Mouse (Mus musculus) brain, embryonic 14.5 days (tissue): ENCODE results near the gene Elp1. TPM values are rescaled to one million over a fixed set of nuclear protein-coding genes. Genes with fewer than 3 reads are reported as not detected.
A peak's percentile ranks its signal among the peaks of the same experiment; 100 is the strongest.

Source experiments
- DNase-seq: peaks from one replicate; pipeline ENCODE4 v3.0.0-alpha.2; 2011; ENCODE audit warnings: low read depth
- CTCF ChIP-seq: fragments of 200-500 bp; IDR thresholded peaks from 2 replicates; pipeline ENCODE4 v1.5.1; 2012; ENCODE audit warnings: inconsistent platforms, mild to moderate bottlenecking, moderate library complexity, borderline replicate concordance; ENCODE audit not compliant: insufficient read depth, insufficient read length; ENCODE audit errors: extremely low read depth
- POLR2A ChIP-seq: fragments of 200-500 bp; IDR thresholded peaks from 2 replicates; pipeline ENCODE4 v1.6.1; 2012; ENCODE audit warnings: mild to moderate bottlenecking, inconsistent platforms, borderline replicate concordance; ENCODE audit not compliant: poor library complexity, insufficient read depth, insufficient read length, severe bottlenecking; ENCODE audit errors: extremely low read depth
- polyA plus RNA-seq: library from polyadenylated mRNA; depleted of rRNA; stranded (reverse); fragments of >200 nt; gene quantifications from 2 replicates; pipeline ENCODE4 v1.2.3, GENCODE M21; 2012; rRNA removed

The Elp1 gene
- polyA plus RNA-seq, 1 experiment = 82.1 TPM

DNA sequence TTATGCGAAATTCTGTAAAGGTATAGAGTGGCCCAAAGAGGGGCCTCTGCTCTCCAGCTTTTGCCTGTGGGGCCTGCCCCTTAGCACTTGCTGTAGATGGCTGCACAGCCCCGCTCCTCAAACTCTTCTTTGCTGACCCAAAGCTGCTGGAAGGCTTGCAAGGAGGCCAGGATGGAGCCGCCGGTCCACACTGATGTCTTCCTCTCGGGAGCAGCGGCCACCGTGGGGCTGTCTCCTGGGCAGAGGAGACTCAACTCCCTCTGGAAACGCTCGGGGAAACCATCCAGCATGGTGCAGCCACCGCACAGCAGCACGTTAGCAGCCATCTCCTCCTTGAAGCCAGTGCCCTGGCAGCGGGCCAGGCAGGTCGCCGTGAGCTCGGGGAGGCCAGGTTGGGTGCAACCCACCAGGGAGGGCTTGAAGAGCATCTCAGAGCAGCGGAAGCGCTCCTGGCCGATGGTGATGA, 62.1 kb downstream of the Elp1 start, which contains the start of gene Gm26657:
Gene Gm26657, plus strand, starts transcription at position 51 of the 466 bp plus-strand sequence.
- DNase-seq = no peak
- no peak for TF ChIP-seq CTCF

DNA sequence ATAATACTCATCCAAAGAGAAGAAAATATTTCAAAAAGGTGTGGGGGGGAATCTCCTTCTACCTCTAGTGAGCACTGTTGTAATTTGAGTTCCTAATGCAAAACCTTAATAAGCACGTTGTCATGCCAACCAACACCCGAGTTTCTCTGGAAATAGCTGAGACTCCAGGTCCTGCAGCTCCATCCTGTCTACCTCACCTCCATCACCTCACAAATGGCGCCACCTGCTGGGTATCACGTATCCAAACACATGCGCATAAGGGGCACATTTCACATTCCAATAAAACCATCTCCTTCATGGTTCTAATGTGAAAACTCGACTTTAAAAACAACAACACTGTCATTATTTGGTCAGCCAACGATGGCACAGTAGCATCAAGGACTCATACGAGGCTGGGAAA, 76.3 kb downstream of the Elp1 start:
- TF ChIP-seq POLR2A = no peak
- TF ChIP-seq CTCF = peak; percentile 8; the same call in 1 of the 2 replicates
- DNase-seq = peak; percentile 19

DNA sequence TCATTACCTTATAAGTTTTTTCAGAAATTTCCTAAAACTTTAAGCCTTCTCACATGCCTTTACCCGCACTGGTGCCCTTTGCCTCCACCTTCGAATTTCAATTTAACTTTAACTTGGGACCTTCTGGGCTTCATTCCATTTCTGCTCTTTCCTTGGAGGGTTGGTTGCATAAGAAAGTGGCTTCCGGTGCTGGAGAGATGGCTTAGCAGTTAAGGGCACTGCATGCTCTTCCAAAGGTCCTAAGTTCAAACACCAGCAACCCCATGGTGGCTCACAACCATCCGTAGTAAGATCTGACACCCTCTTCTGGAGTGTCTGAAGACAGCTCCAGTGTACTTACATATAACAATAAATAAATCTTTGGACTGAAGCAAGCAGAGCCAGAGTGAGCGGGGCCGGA, 78.9 kb downstream of the Elp1 start:
- TF ChIP-seq POLR2A (no peak), CTCF (no peak)
- no peak for DNase-seq

DNA sequence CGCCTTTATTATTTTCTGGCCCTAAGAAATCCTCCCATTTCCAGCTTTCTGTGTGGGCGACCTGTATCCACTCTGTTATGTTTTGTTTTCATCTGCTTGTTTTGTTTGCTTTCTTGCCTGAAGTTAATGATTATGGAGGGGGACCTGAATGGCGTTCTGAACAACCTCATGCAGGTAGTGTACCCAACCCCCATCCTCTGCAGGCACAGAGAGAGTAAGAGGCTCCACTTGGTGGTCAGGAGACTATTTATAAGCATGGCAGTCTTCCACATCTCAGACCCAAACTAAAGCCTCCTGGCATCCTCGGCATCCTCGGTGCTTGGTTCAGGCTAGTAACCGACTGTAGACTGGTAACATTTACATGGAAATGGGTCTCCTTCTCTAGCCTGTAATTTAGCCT, 79.8 kb downstream of the Elp1 start:
- no peak for TF ChIP-seq POLR2A
- TF ChIP-seq CTCF = no peak
- no peak for DNase-seq

DNA sequence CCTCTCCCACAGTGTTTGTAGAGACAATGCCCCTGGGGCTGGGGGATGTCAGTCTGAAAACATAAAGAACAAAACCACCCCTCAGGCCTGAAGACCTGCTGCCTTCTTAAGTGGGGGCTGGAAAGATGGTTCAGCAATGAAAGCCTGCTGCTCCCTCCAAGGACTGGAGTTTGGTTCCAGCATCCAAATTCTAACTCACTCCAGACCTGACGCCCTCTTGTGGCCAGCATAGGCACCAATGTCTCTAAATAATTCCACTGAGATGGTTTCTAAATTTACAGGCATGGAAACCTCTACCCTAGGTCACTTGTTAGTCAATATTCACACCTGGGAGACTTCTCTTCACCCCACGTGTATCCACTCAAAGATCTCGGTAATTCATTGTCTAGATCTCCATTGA, 80.7 kb downstream of the Elp1 start:
- peak; percentile 30 for DNase-seq
- TF ChIP-seq POLR2A (no peak), CTCF (peak; percentile 62; the same call in 1 of the 2 replicates)

DNA sequence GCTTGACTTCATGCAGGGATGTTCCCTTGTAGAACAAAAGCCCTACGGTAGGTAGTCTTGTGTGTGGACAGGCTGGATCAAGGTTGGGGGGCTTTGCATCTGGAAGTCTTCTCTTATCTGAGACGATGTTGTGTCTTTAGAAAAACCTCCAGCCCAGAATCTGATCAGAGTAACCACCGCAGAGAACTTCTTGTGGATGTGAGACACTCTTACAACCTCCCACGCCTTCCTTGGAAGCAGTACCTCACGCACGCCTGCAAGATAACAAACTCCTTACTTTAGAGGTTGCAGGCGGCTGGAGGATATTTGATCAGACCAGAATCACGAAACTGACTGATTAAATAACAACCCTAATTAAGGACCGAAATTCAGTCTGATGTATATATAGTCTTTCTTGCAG, 81.7 kb downstream of the Elp1 start:
- no peak for DNase-seq

DNA sequence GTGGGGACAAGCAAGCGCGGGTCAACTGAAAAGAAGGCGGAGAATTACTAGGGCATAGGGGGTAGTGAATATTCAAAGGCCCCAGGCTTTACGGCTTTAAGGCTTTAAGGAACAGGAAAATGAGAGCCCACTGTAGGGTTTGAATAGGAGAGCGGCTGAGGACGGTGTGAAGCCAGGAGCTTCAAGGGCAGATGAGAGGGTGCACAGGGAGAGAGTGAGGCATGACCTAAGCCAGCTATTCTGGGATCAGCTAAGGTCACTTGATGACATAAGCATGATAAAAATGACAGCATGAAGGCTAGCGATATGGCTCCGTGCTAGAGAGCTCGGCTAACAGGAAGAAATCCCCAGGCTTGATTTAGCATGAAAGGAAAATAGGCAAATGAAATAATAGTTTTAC, 82.7 kb downstream of the Elp1 start:
- TF ChIP-seq CTCF = no peak
- TF ChIP-seq POLR2A = no peak
- no peak for DNase-seq

More for the DNA sequence above, 81.7 kb downstream of the Elp1 start:
- TF ChIP-seq POLR2A (no peak), CTCF (no peak)

DNA sequence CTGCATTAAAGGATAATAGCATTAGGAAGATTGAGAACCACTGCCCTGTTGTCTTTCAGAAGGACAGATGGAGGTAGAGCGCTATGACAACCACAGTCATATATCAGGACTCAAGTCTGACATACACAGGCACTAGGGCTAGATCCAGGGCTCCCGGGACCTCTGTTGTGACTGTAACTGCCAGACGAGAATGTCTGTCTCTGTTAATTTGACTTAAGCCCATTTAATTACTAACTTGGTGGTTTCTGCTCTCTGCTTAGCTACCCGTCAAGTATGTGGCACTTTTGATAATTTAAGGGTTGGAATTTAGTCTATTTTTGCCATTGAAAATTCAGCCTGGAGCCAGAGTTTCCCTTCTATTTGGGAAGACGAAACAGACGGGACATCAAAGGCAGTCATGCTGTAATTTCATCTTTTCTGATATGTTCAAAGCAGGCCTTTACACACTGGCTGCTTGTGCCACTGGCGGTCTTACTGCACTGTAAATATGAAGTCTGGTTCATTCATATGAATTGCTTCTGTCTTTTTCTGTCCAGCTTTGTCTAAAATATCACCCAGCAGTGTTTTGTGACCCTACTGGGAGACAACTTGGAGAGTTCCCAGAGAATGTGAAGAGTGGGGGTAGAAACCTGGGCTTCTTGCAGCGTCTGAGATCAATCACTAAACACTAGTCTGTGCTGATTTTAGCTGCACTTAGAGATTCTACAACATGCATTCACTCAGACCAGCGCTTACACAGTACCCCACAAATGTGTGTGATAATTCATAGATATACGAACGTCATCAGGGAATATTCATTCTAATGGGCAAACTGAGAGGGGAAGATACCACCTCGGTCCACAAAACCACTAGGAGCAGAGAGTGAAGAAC, 83.3 kb downstream of the Elp1 start:
- peak; percentile 25 for DNase-seq
- TF ChIP-seq CTCF (no peak), POLR2A (no peak)

DNA sequence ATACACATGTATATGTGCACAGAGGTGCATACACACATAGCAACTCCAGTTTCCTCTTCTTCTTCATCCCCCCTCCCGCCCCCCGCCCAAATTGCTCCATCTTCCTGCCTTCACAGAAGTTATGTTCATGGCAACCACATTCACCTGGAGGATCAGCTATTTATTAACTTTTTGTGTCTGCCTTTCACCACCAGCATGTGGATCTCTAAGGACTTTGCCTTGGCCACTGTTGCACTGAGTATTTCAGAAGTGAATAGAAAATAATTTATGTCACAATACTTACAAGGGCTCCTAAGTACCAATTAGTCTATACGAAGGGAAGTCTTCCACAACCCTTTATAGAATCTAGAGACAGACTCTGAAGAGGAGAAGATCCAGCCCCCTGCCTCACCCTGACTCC, 84.2 kb downstream of the Elp1 start:
- no peak for TF ChIP-seq CTCF
- no peak for DNase-seq

DNA sequence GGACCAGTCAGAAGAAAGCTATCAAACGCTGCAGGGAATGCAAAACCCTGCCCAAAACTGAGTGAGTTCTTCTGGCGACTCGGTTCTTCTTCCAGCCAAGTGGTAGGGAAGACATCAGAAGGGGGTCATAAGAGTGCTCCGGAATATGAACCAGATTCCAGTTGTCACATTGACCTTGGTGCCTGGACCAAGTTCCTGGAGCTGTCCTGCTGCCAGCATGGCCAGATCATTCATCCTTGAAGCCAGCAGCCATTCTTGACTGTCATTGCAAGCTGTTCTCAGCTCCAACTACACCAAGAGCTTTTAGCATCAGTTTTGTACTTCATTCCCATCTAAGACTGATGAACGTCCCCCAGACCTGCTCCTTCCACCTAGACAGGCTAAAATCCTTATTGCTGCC, 85.3 kb downstream of the Elp1 start:
- TF ChIP-seq CTCF = no peak
- TF ChIP-seq POLR2A = no peak
- no peak for DNase-seq

DNA sequence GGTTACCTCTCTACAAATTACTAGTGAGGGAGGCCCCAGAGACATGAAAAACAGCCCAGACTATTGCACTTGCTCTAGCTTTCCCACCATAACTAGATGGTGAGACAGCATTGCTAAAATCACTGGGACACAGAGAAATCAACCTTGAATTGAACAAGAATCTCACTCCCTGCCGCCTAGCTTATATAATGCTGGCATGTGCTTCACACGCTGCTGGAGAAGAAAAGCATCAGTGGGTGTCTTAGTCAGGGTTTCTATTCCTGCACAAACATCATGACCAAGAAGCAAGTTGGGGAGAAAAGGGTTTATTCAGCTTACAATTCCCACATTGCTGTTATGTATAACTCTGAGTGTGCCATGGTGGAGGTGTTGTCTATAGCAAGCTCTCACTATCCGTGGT, 89.0 kb downstream of the Elp1 start:
- DNase-seq = no peak
- TF ChIP-seq CTCF = no peak
- no peak for TF ChIP-seq POLR2A

DNA sequence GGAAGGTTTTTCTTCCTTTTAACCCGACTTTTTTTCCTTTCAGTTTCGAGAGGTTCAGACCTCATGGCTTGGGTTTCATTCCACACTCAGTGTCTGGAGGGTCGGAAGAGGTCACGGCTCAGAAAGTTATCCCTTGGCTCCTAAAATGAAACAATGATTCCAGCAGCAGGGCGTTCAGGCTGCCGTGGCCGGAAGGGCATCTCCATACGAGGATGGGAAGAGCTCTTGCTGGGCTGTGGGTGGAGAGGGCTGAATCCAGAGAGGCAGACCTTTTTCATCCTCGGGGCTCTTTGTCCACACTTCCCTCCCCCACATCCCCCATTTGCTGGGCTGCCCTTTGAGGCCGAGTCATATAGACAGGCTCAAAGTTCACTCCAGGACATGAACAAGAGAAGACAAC, 99.9 kb downstream of the Elp1 start:
- TF ChIP-seq POLR2A = no peak
- no peak for TF ChIP-seq CTCF
- DNase-seq = peak; percentile 13

Other genes starting within 250 kb of the Elp1 start
- gene Gm26657, start 62.3 kb downstream of the Elp1 start, polyA plus RNA-seq = not detected in 2 replicates
- gene Actl7b, start 60.9 kb downstream of the Elp1 start, polyA plus RNA-seq = 0.26 and 0.28 TPM in 2 replicates
- not detected in 2 replicates for gene Actl7a, start 58.9 kb downstream of the Elp1 start, polyA plus RNA-seq
- 8.2 and 13.3 TPM in 2 replicates for gene Fam206a, start within 50 bp of the Elp1 start, polyA plus RNA-seq
- 17.7 and 22.2 TPM in 2 replicates for gene Ctnnal1, start 62.9 kb upstream of the Elp1 start, polyA plus RNA-seq
- gene Tmem245, start 145.1 kb upstream of the Elp1 start, polyA plus RNA-seq = 9.8 and 11.4 TPM in 2 replicates
- gene Frrs1l, start 188.1 kb upstream of the Elp1 start, polyA plus RNA-seq = 9.6 and 15.1 TPM in 2 replicates